Mouse (Mus musculus) kidney, adult 11 months (tissue): ENCODE data around the gene Rabac1.

ENCODE experiments used
- DNase-seq: peaks from one replicate; pipeline ENCODE4 v3.0.0; 2022

Rabac1 gene

DNA sequence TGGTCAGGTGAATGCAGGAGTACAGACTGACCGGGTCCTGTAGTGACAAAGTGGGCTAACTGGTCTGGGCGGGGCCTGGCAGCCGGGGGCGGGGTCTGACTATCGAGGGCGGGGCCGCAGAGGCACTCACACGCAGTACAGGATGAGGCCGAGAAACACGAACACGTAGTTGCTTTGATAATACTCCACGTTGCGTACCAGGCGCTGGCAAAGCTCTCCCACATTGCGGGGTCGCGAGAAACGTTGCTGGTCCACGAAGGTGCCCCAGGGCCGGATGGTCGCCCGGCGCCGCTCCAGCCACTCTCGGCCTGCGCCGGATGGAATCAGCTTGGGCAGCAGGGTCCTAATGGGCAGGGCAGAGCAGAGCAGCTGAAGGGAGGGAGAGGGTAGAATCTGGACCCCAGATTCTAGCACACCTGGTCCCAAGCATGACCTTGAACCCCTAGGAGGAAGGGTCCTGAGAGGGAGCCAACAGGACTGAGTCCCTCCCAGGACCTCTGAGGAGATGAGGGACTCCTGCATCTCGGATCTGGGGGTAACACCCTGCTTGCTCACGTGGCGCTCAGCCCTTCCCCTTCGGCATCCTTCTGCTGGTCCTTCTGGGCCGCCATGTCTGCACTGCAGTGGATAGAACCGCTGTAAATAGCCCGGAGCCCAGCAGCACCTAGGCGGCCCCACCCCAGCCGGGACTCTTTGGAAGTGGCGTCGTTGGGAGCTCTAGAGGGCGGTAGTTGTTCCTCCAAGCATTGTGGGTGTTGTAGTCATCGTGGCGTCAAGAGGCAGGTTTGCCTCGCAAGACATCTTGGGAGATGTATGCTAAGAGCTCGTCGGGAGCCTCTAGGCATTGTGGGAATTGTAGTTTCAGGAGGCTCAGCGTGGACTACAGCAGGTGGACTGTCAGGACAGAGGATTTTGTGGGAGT lies at the start of gene Rabac1:
Rabac1 (minus strand) TSS at position 783 of the 922 bp plus-strand sequence.
- peak; percentile 98 for DNase-seq

DNA sequence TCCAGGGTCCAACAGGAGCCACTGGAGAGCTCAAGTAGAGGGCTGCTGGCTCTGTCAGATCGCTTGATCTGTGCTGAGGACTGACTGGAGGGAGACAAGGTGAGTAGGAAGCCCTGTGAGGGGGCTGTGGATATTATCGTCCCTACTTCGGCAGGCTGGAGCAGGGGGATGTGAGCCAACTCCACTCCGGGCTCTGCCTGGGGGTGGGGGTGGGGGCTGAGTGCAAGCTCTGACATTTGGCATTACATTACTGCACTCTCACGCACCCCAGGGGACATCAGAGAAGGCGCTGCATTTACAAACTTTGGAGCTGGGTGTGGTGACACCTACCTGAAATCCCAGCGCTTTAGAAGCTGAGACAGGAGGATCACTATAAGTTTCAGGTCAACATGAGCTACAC lies 39.0 kb upstream of the Rabac1 start:
- no peak for DNase-seq

DNA sequence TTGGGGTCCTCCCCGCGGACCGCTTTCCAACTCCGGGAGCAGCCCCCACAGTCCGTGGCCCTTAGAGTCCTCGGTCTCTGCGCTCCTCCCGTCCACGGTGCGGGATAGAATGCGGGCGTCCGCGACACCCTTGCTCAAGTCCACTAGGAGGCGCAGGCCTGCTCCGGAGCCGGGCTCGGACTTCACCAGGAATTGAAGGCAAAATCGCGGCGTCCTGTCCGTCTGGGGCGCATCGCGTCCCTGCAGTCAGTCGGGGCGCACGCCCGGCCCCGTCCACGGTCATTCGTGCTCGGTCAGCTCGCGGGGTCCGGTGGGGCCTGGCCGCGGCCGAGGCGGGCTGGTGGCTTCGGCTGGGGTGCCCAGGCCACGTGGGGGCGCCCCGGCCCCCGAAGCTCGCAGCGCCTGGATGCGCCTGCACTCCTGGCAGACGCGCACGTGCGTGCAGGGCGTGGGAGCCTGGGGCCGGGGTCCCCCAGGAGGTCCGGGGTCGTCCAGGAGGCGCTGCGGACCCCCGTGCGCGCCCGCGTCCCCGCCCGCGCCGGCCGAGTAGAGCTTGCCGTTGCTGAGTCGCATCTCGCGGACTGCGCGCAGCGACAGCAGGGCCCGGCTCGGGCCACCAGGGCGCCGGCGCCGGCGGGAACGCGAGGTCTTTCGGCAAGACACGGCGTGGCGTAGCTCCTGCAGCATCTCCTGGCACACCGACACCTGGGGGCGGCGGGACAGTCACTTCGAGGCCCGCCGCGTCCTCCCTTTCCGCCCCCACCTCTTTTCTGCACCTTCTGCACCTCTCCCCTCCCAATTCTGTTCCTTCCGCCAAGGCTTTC lies 37.7 kb upstream of the Rabac1 start:
- no peak for DNase-seq

DNA sequence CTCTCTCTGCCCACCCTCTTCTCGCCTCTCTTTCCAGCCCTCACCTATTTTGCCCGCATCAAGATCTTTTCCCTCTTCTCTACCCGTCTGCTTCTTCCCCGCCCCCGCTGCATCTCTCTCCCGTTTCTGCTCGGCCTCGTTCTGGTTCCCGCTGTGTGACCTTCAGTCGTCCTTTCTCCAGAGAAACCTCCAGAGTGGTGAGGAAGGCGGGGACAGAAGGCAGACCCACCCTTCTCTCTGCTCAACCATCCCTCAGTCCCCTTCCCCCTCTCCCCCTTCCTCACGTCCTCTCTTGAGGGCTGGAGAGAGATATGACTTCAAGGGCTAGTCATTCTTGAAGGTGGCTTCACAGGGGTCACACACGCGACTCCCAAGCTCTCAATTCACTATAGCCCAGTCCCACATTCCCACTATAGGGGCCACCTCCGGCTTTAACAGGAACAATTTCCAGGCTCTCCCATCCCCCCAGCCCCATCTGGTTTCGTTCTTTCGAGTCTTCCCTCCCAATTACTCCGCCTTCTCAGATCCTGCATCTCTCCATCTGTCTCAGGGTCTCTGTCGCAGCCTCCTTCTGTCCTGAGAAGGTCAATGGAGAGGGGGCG lies 36.6 kb upstream of the Rabac1 start:
- no peak for DNase-seq

DNA sequence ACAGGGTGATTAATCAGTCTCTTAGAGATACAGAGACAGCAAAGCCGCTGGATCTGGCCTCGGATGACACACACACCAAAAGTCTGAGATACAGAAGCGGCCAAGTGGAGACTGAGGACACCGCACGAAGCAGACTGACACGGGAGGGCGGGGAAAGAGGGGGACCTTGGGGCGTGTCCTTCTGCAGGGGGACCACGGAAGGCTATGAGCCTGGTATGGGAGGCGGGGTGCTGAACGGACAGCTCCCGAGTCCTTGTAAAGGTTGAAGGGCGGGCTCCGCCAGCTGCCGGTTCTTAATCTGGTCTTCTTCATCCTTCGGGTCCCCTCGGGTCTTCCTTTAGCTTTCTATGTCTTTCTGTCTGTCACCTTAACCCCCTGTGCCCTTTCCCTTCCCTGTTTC lies 36.1 kb upstream of the Rabac1 start:
- peak; percentile 30 for DNase-seq

DNA sequence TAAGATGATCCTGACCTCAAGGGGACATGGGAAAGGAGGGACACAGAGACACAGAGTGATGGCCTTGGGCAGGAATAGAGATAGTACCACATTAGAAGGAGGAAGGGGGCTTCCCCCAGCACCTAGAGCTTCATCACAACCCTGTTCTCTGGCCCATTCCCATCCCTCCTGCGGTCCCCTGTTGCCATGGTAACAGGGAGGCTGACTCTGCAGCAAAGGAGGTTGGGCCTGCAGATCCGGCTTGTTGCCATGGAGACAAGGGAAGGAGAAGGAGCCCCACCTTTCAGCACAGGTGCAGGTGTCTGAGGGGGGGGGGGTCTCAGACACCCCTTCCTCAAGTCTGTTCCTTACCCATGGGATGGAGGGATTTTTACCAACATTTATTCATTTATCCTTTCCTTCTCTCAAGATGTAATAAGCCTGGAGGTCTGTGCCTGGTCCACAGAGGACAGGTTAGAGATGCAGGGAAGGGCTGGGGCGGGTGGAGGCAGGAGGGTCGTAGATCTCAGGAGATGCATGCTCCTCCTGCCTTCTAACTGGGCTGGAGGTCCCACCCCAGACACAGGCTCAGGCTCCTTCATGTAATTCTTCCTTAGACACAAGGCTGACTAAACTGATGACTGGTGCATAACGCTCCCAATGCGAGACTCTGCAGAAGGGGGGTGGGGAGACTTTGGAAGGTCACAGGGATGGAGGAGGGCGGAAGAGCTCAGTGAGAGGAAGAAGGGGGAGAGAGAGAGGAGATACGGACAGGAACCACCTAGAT lies 35.2 kb upstream of the Rabac1 start:
- no peak for DNase-seq

DNA sequence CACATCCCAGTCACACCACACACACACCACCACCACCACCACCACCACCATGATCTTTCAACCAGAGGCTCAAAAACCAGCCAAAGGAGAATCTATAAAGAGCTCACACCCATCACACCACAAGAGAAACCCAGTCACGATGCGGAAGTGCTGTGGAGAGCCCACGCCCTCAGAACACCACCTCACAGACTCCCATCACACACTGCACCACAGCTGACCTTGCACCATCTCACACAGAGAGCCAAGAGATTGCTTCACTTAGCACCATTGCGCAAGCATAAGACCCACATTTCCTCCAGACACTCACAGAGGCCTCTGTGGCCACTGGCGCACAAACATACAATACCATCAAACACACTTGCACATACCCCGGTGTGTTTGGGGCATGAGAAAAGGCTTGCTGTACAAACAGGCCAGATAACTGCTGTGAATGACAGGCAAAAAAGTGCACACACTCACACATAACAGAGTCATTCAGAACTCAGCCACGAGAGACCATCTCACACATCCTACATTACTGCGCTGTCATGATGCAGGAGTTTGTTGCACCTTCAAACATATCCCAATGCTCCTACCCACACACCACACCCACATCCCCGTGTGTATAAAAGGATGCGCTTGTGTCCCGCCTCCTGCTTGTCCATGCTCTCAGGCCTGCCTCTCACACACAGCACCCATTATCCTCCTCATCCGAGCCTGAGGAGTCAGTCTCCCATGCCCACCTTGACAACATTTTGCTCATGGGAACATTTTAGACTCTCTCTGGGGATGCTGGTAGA lies 34.2 kb upstream of the Rabac1 start:
- DNase-seq = no peak

DNA sequence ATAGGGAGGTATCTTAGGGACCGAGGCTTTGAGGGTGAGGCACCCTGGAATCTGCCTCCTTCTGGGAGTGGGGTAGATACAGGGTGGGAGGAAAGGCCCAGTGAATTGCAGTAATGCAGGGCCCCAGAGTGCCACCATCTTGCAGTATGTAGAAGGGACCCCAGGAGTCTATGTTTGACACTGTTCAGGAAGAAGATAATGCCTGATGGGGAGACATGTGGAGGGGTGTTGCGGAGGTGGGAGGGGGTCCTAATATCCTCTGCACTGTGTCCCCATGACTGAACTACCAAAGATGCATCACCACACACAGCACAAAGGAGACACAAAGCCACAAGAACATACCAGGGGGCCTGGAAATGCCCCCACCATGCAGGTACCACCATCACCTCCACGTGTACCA lies 33.6 kb upstream of the Rabac1 start:
- no peak for DNase-seq

DNA sequence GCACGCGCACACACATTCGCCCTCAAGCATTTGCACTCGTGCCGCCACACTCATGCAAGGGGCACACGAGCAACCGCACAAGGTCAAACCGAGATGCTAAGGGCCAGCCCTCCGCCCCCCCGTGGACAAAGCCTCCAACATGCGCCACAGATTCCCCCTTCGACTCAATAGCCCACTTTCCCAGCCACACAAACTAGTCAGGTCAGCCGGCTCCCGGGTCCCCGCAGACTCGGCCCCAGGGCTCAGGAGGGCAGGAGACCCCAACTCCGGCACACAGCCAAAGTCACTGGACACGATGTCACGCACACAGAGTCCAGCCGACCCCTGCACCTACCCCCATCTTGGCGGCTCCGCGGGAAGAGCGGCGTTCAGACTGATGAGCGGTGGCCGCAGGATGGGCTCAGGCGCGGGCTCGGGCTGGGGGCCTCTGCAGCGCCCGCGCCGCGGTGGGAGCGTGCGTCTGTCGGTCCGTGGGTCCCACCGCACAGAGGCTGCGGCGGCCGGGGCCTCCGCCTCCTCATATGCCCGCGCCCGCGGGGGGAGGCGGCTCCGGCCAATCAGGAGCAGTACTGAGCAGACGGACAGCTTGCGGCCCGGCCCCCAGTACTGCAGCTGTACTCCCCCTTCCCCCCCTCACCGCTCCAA lies 33.0 kb upstream of the Rabac1 start, which contains the start of gene Atp1a3:
Atp1a3 (minus strand) TSS at position 538 of the 645 bp plus-strand sequence.
- DNase-seq = no peak

DNA sequence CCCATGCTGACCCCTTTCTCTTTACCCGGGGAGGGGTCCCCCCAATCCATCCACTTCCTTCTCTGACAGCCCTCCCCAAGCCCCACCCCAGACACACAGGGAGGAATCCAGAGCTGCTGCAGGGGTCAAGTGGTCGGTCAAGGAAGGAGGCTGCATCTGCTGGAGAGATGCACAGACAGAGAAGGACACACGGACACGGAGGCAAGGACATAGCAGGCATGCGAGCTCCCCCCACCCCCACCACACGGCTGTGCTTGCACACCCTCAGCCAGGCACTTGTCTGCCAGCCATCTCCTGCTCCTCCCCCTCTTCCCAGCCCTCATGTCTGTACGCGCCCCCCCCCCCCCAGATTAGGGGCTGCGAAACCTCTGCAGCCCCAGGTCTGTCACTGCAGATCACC lies 32.3 kb upstream of the Rabac1 start:
- DNase-seq = no peak

DNA sequence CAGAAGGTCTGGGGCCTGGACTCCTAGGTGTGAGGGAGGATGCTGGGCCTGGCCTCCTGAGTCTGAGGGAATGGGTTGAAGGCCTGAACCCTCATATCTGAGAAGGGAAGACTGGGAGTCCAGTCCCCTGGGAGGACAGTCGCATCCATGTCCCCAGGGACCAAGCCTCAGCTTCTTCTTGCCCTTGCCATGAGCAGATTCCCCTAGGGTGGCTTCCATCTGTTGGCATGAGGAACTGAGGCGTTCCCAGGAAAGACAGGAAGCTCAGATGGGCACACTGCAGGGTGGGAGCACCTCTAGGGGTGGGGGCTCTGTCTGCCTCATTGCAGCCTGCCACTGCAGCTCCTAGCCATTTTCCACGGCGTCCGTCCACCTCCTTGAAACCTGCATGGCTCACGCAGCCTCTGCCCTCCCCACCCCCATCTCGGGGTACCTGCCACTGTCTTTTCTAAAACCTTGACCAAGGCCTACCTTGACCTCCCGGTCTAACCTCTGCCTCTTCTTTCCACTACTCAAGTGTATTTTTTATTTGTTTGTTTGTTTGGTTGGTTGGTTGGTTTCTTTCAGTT lies 31.4 kb upstream of the Rabac1 start:
- DNase-seq = no peak

DNA sequence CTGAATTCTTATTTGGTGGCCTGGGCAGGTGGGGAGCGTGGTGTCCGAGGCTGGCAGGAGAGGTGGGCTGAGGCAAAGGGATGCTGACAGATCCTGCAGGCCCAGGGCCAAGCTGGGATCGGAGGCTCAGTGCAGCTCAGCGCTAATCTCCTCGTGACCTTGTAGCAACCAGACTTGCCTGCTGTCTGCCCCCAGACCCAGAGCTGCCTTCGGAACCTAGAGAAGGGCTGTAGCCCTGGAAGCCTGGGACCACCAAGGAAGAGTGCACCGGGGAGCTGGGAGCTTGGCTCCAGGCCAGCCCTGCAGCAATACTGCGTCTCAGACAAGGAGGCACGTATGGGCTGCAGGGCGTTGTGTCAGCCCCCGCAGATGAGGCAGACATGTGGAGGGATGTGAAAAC lies 30.7 kb upstream of the Rabac1 start:
- no peak for DNase-seq

DNA sequence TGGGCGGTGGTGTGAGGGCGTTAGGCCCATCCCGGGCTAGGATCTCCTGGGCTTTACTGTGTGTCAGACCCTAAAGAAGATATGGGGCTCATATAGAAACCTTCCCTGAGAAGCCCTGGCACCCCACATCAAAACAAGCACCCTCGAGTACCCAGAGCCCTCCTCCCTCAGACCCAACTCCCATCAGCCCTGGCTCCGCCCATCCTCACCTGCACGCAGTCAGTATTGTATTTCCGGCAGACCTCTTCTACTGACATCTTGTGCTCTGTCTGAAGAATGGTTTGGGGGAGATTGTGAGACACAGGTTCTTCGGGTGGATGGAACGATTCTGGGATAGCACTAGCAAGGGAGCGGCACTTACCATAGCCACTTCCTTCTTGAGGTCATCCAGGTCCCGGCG lies 28.2 kb upstream of the Rabac1 start:
- no peak for DNase-seq

DNA sequence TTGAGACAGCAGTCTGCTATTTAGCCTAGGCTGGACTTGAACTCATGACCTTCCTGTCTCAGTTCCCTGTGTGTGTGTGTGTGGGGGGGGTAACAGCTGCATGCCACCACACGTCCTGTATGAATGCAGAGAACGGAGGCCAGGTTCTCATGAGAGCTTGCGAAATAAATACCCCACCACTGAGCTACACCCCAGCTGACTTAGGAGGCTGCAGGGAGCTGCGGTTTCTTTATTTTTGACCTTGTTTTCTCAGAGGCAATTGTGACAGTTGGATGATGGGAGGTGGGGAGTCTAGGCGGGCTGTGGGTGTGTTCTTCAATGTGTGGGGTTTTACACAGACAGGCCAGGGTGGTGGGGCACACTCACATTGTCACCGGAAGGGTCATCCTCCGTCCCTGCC lies 27.7 kb upstream of the Rabac1 start:
- DNase-seq = no peak

DNA sequence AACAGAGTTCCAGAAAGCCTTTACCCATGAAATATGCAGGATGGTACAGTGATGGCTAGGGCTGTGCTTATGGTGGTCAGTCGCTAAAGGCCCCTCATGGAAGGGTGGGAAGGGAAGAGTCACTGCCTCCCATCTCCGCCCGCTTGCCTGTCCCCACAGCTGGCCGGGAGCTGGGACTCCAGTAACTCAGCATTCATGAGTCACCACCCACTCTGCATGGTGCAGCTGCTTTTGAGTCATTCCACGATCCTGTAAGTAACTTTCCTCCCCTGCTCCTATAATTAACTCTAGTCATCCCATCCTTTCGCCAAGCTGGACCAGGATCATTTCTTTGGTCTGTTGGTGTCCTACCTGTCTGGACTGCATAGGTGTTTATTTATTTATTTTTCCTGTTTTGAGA lies 20.5 kb upstream of the Rabac1 start:
- DNase-seq = no peak

DNA sequence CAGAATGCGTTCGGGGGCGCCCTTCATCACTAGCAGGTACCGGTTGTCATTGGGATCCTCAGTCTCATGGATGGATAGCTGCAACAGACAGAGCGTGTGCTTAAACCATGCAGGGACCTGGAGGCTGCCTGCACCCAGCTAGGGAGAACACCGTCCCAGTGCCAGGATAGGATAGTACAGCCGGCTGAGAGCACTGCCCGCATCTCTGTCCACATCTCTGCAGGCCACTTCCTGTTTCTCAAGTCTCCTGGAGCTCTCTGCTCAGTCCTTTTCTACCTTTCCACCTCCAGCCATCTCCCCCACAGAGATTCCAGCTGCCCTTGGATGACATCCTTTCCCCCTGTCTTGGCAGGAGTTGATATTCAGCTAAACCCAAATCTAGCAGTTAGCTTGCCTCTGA lies 17.9 kb upstream of the Rabac1 start:
- no peak for DNase-seq

DNA sequence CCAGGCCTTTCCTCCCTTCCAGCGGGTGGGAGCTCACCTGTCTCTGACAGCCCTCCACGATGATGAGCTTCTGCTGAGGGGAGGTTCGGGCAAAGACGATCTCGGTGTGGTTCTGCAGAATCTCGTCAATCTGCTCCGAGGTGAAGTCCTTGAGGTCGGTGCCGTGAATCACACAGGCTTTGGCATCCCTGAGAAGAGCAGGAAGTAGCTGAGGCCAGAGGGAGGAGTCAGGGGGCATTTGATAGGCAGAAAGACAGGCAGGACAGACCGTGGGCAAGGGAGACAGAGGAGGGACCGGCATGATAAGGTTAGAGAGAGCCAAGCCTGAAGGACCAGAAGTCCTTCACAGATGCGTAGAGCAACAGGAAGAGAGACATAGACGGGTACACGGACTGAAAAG lies 15.4 kb upstream of the Rabac1 start:
- DNase-seq = no peak

DNA sequence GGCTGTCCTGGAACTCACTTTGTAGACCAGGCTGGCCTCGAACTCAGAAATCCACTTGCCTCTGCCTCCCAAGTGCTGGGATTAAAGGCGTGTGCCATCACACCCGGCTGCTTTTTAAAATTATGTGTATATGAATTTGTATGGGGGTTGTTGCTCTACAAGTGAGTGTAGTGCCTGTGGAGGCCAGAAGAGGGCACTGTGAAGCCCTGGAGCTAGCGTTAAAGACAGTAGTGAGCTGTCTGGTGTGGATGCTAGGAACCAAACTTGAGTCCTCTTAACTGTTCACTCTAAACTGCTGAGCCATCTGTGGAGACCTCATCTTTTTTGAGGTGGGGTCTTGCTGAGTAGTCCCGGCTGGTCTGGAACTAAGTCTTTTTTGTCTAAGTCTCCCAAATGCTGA lies 13.2 kb upstream of the Rabac1 start:
- DNase-seq = no peak

DNA sequence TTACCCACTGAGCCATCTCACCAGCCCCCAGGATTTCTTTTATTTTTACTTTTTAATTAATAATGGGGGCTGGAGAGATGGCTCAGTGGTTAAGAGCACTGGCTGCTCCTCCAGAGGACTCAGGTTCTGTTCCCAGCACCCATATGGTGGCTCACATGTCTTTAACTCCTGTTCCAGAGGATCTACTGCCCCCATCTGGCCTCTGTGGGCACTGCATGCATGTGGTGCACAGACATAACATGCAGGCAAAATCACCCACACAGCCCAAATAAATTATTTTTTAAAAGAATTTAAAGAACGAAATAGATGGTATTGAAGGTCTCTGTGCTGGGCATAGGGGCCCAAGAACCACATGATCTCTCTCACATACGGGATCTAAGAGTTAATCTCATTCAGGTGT lies 11.8 kb upstream of the Rabac1 start:
- no peak for DNase-seq

DNA sequence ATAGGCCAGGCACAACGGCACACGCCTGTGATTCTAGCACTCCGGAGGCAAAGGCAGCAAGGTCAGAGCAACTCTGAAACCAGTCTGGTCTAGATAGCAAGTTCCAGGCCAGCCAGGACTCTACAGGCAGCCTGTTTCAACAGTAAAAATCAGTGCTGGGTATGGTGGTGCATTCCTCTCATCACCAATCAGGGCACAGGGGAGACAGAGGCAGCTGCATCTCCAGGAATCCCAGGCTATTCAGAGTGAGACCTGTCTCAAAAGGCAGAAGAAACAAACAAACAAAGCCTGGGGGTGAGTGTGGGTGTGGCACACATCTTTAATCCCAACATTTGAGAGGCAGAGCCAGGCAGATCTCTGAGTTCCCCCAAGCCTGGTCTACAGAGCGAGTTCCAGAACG lies 10.8 kb upstream of the Rabac1 start:
- DNase-seq = no peak

DNA sequence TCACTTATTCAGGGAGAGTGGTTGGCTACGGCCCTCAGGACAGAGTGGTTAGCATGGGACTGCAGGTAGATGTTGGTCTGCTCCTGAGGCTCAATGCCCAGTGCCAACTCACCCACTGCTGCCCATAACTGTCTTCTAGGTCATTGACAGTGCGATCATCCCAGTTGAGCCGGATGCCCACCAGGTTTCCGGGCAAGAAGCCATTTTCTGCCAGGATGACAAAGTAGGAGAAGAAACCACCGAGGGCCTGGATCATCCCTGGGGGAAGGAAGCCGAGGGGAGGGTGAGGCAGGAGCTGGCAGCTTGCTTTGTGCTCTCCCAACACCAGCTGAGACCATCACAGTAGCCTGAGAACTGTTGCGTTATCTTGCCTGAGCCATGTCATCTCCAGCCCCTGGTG lies 7.9 kb upstream of the Rabac1 start:
- no peak for DNase-seq
